Mouse (Mus musculus) stomach, embryonic 15.5 days (tissue): ENCODE data around the gene Vps8. TPM values are rescaled to one million over a fixed set of nuclear protein-coding genes. Genes with fewer than 3 reads are reported as not detected.

ENCODE experiments used
- ATAC-seq: fragments of 200-750 bp; cut with Nextera tagmentation; 2 replicates; pipeline ENCODE4 v1.8.0; 2017; ENCODE audit warnings: low read depth, moderate number of reproducible peaks, moderate TSS enrichment; ENCODE audit not compliant: insufficient read depth, low FRiP score
- H3K27ac ChIP-seq: fragments of 300-500 bp; sonication (generic); 2 replicates; pipeline ENCODE4 v1.5.1; 2015; ENCODE audit warnings: mild to moderate bottlenecking, inconsistent platforms
- H3K27me3 ChIP-seq: fragments of 300-500 bp; sonication (generic); replicated peaks from 2 replicates; pipeline ENCODE4 v1.6.1; 2015; ENCODE audit warnings: inconsistent platforms
- H3K36me3 ChIP-seq: fragments of 300-500 bp; sonication (generic); 2 replicates; pipeline ENCODE4 v1.6.1; 2015; ENCODE audit warnings: inconsistent platforms
- H3K4me1 ChIP-seq: fragments of 300-500 bp; sonication (generic); 2 replicates; pipeline ENCODE4 v1.6.1; 2015; ENCODE audit warnings: inconsistent platforms
- H3K4me2 ChIP-seq: fragments of 300-500 bp; sonication (generic); 2 replicates; pipeline ENCODE4 v1.6.1; 2015; ENCODE audit warnings: mild to moderate bottlenecking, inconsistent platforms
- H3K4me3 ChIP-seq: fragments of 300-500 bp; sonication (generic); replicated peaks from 2 replicates; pipeline ENCODE4 v1.5.1; 2015; ENCODE audit warnings: inconsistent platforms
- H3K9ac ChIP-seq: fragments of 300-500 bp; sonication (generic); 2 replicates; pipeline ENCODE4 v1.6.1; 2015; ENCODE audit warnings: inconsistent platforms
- H3K9me3 ChIP-seq: fragments of 300-500 bp; sonication (generic); 2 replicates; pipeline ENCODE4 v1.6.1; 2016; ENCODE audit warnings: inconsistent platforms
- WGBS: fragments of 180-500 bp; shearing (Covaris S2); methylation state at CpG from one replicate; pipeline ENCODE4 v1.1.7; 2015; 5-methylcytosine and 5-hydroxymethylcytosine counted together
- polyA plus RNA-seq: library from polyadenylated mRNA; unstranded; fragments of >200 nt; fragmentation: Nextera tagmentation; extraction: Ambion mirVana; gene quantifications from 2 replicates; pipeline ENCODE4 v1.2.1, GENCODE M21; 2015

Vps8 gene
- polyA plus RNA-seq, 1 experiment from 2014 or later, result 17.2 TPM

DNA sequence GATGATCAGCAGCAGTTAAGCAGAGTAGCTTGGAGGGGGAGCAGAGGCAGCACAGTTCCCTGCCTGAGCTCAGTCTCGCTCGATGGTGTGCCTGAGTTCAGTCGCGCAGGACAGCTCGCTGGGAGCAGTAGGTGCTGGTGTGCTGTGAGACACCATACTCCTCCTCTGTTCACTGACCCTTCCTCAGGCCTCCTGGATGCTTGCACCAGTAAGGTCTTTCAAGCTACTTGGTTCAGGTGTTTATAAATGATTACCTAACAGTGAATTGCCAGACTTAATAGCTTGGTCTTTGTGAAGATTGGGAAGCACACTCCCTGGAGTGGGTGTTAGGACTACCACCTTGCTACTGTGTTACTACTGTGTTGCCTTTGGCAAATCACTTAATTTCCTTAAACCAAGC is 144.2 kb downstream of the Vps8 start:
- 91% methylated on average over 5 of the region's 5 CpGs for WGBS
- H3K27ac ChIP-seq, result no peak overlapping the region
- ATAC-seq, result no peak

DNA sequence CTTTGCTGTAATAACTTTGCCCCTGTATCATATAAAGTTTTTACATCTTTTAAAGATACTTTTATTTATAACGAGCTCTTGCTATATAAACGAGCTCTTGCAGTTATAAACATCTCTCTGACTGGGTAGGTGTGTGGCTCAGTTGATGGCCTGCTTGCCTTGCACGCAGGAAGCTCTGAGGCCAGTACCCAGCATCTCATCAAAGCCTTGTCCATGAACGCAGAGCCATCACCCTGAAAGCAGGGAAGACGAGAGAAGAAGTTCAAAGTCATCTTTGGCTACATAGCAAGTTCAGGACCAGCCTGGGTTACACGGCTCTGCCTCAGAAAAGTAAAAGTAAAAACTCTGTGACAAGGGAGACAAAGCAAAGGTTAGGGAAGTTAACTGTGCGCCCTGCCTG is 147.0 kb downstream of the Vps8 start:
- no peak for ATAC-seq
- H3K4me1 ChIP-seq, result no peaks in the 10 kb centered on the region
- 55% methylated on average over 7 of the region's 7 CpGs for WGBS
- no peaks in the 10 kb centered on the region for H3K9me3 ChIP-seq
- H3K27me3 ChIP-seq, result no peaks in the 10 kb centered on the region
- no peak overlapping the region for H3K4me3 ChIP-seq
- no peak overlapping the region for H3K27ac ChIP-seq
- H3K4me2 ChIP-seq, result no peak overlapping the region
- no peak overlapping the region for H3K9ac ChIP-seq
- no peaks in the 10 kb centered on the region for H3K36me3 ChIP-seq

More for the DNA sequence above, 144.2 kb downstream of the Vps8 start:
- Histone ChIP-seq H3K9me3 (no peaks in the 10 kb centered on the region), H3K36me3 (no peaks in the 10 kb centered on the region), H3K4me1 (no peaks in the 10 kb centered on the region), H3K27me3 (no peaks in the 10 kb centered on the region), H3K9ac (no peak overlapping the region), H3K4me2 (no peak overlapping the region), H3K4me3 (no peak overlapping the region)

DNA sequence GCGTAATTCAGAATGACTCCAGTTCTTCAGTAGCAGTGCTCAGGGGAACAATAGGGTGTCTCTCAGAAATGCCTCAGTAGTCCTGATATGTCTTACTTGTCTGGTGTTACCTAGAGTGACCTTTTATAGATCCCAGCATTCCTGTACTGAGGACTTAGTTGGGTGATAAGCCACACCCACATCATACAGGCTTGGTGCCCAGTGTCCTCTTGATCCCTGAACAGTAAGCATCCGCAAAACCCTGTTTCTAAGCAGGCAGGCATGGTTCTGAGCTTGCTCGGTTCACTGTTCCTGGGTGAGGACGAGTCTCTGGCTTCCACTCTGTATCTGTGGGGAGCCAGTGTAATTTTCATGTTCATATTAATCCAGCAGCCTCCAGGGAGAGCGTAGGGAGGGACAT is 147.9 kb downstream of the Vps8 start:
- no peaks in the 10 kb centered on the region for H3K9me3 ChIP-seq

DNA sequence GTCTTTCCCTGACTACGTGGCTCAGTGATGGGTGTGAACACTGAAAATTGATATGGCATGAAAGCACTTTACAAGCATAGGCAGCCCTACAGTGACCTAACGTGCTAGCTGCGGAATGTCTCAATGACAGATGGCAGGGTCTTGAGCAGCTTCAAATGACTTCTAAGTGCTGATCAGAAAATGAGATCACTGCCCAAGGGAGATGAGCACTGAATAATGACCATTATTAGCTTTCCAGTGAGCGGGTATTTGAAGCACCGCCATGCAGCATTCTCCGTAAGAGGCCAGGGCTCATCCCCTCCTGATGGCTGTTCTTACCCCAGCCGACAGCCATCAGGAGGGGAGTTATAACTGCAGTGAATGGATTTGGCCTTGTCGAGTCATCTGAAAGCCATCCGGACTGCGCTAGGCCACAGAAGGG is 153.1 kb downstream of the Vps8 start:
- H3K27ac ChIP-seq, result no peak overlapping the region
- H3K9ac ChIP-seq, result no peak overlapping the region
- H3K9me3 ChIP-seq, result no peaks in the 10 kb centered on the region
- H3K4me2 ChIP-seq, result no peak overlapping the region
- no peaks in the 10 kb centered on the region for H3K4me1 ChIP-seq
- WGBS, result 56% methylated on average over 10 of the region's 10 CpGs
- H3K4me3 ChIP-seq, result no peak overlapping the region
- no peaks in the 10 kb centered on the region for H3K36me3 ChIP-seq
- no peak; the same call in 1 of the 2 replicates for ATAC-seq
- H3K27me3 ChIP-seq, result no peaks in the 10 kb centered on the region

More for the DNA sequence above, 147.9 kb downstream of the Vps8 start:
- Histone ChIP-seq H3K4me3 (no peak overlapping the region), H3K9ac (no peak overlapping the region), H3K4me1 (no peaks in the 10 kb centered on the region), H3K27ac (no peak overlapping the region), H3K4me2 (no peak overlapping the region), H3K27me3 (no peaks in the 10 kb centered on the region), H3K36me3 (no peaks in the 10 kb centered on the region)
- 86% methylated on average over 5 of the region's 5 CpGs for WGBS
- no peak for ATAC-seq

DNA sequence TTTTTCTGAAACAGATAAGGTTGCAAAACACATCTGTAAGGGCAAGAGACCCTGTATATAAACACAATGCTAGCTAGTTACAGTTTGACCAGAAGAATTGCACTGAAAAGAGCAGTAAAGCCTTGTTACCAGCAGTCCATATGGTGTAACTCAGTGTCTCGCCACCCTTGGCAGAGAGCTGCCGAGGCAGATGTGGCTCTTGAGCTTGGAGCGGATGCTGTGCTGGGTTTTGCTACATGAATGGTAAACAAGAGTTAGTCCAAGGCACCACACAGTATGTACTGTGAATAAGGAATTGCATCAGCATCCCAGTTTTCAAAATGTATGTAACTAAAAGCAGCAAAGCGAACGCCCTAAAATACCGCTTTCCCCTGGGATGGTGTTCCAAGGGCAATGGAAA is 166.2 kb downstream of the Vps8 start:
- Histone ChIP-seq H3K27me3 (no peaks in the 10 kb centered on the region), H3K4me2 (no peak overlapping the region), H3K9ac (no peak overlapping the region), H3K4me3 (no peak overlapping the region), H3K9me3 (no peaks in the 10 kb centered on the region), H3K36me3 (no peaks in the 10 kb centered on the region), H3K27ac (no peak overlapping the region), H3K4me1 (0 out of 2 replicates have a peak, but pooled peaks cover 3% of the 10 kb centered on the region)
- WGBS, result 72% methylated on average over 6 of the region's 6 CpGs
- ATAC-seq, result no peak

DNA sequence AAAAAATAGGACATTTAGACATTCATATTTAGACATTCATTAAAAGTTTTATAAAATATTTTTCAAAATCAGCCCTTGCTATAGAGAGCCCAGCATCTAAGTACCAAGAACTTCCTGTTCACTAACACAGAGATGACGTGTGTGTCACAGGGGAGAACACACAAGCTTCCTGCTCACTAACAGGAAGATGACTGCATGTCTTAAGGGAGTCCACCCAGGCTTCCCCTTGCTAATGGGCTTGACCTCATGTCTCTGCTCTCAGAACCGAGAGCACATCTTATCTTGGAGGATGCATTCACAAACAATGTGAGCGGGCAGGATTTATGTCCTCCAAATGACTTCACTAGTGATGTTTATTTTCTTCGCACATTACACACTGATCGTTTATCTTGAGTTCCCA is 167.9 kb downstream of the Vps8 start:
- H3K4me1 ChIP-seq, result 0 out of 2 replicates have a peak, but pooled peaks cover 3% of the 10 kb centered on the region

DNA sequence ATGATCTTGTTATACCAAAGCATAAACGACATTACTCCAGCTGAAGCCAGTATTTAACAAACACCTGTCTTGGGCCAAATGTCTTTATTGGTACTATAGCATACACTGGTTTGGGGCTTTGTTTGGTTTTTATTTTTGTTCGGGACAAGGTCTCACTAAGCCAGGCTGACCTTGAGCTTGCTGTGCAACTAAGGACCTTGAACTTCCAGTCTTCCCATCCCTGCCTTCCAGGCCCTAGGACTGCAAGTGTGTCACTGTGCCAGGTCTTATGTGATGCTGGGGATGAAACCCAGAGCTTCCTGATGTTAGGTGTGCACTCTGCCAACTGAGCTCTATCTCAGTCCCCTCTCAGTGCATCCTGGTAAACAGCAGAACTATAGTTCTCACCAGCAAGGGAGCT is 168.6 kb downstream of the Vps8 start:
- Histone ChIP-seq H3K9me3 (no peaks in the 10 kb centered on the region), H3K36me3 (no peaks in the 10 kb centered on the region), H3K4me1 (0 out of 2 replicates have a peak, but pooled peaks cover 3% of the 10 kb centered on the region), H3K4me2 (no peak overlapping the region), H3K4me3 (no peak overlapping the region), H3K27me3 (no peaks in the 10 kb centered on the region), H3K9ac (no peak overlapping the region), H3K27ac (no peak overlapping the region)
- WGBS, result 57% methylated on average over 2 of the region's 2 CpGs
- no peak for ATAC-seq

More for the DNA sequence above, 167.9 kb downstream of the Vps8 start:
- 35% methylated on average over 5 of the region's 5 CpGs for WGBS
- Histone ChIP-seq H3K36me3 (no peaks in the 10 kb centered on the region), H3K27ac (no peak overlapping the region), H3K4me2 (no peak overlapping the region), H3K4me3 (no peak overlapping the region), H3K9ac (no peak overlapping the region), H3K9me3 (no peaks in the 10 kb centered on the region), H3K27me3 (no peaks in the 10 kb centered on the region)
- no peak for ATAC-seq

DNA sequence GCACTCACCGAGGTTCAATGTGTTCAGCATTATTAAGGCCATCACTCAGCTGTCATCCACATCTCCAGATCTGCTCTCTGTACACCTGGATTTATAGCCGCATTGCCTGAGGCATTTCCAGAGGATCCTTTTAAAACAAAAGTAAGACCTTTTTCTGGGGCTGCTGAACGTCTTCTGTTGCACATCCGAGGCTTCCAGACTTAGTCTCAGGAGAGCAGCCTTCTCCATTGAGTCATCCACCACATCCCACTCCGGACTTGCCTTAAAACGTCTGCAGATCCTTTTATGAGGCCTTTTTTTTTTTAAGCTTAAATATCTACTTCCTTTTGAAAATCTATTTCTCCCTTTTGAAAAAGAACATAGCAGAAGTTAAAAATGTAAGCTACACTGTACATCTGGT is 172.6 kb downstream of the Vps8 start:
- Histone ChIP-seq H3K9ac (no peak overlapping the region), H3K36me3 (no peaks in the 10 kb centered on the region), H3K4me2 (no peak overlapping the region), H3K27ac (no peak overlapping the region), H3K27me3 (no peaks in the 10 kb centered on the region), H3K4me3 (no peak overlapping the region), H3K9me3 (no peaks in the 10 kb centered on the region), H3K4me1 (no peaks in the 10 kb centered on the region)
- WGBS, result 57% methylated on average over 6 of the region's 6 CpGs
- no peak for ATAC-seq

DNA sequence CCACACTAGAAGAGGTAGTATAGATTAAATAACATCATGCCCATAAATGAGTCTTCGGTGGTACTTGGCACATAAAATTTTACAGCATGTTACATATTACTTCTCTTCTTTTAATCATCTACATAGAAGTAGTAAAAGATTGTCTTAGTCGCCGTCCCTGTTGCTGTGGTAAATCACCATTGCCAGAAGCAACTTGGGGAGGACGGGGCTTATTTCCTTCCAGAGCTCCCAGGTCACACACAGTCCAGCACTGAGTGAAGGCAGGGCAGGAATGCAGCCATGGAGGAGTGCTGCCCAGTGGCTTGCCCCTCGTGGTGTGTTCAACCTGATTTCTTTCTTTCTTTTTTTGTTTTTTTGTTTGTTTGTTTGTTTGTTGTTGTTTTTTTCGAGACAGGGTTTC is 181.4 kb downstream of the Vps8 start:
- 80% methylated on average over 6 of the region's 6 CpGs for WGBS
- no peak overlapping the region for H3K4me3 ChIP-seq
- H3K36me3 ChIP-seq, result no peaks in the 10 kb centered on the region
- 0 out of 2 replicates have a peak, but pooled peaks cover 9% of the 10 kb centered on the region for H3K4me1 ChIP-seq
- H3K27me3 ChIP-seq, result no peaks in the 10 kb centered on the region
- no peak overlapping the region for H3K4me2 ChIP-seq
- H3K9ac ChIP-seq, result no peak overlapping the region
- ATAC-seq, result no peak
- no peak overlapping the region for H3K27ac ChIP-seq
- no peaks in the 10 kb centered on the region for H3K9me3 ChIP-seq

DNA sequence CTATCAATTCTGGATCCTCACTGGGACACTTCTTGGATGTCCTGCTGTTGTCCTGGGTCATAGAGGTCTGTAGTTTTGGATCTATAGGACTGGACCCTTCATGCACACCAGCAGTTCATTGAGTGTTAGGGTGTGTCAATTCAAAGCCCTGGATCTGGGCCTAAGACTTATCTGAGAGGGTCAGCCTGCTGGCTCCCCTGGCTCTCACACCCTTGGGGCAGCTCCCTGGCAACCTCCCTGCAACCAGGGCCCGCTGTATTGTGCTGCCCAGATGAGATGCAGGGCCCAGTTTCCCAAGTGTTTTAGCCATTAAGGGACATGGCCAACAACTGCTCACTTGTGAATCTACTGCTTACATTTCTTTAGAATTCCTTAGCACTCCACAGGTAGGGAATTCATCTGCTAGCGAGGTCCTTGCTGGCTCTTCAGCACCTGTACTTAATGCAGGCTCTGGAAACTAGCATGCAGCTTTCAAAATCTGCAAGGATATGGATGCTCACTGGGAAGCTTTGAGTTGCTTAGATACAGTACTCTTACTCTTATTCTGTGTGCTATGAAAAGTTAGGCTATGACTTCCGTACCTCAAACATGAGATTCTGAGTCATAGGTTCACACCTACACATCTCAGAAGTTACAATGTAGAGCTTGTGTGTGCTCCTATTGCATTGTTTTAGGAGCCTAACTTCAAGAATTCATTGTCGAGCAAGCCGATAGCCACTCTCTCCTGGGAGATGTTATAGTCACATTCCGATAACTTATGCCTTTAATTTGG is 183.5 kb downstream of the Vps8 start:
- WGBS, result 79% methylated on average over 6 of the region's 6 CpGs
- Histone ChIP-seq H3K27ac (no peak overlapping the region), H3K4me3 (no peak overlapping the region), H3K4me2 (no peak overlapping the region), H3K9ac (no peak overlapping the region), H3K36me3 (no peaks in the 10 kb centered on the region), H3K4me1 (0 out of 2 replicates have a peak, but pooled peaks cover 9% of the 10 kb centered on the region), H3K9me3 (no peaks in the 10 kb centered on the region), H3K27me3 (no peaks in the 10 kb centered on the region)
- ATAC-seq, result no peak

DNA sequence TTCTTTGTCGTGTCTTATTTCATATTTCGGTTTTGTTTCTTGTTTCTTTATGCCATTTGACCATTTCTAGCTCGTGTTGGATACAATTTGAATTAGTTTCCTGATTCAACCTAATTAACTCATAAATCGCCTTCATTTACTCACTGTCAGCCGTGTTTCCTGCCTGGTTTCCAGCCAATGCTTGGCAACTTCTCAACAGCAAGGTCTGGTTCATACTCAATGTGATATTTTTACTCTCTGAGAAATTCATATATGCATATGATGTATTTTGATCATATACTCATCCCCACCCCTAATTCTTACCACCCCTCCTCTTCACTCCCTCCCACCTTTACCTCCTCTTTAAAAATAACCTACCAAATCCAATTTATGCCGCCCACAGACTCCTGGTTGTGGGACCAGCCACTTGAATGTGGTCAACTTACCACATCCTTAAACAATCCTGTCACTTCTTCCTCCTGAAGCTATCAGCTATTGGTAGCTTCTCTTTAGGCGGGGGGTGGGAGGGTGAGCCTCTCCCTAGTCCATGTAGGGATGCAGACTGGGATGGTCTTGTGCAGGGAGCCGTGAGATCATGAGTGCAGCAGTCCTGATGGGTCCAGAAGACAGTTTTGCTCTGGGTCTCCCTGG is 184.2 kb downstream of the Vps8 start:
- WGBS, result 66% methylated on average over 8 of the region's 8 CpGs
- Histone ChIP-seq H3K27ac (no peak overlapping the region), H3K4me3 (no peak overlapping the region), H3K9ac (no peak overlapping the region), H3K27me3 (no peaks in the 10 kb centered on the region), H3K4me1 (0 out of 2 replicates have a peak, but pooled peaks cover 9% of the 10 kb centered on the region), H3K4me2 (no peak overlapping the region), H3K36me3 (no peaks in the 10 kb centered on the region), H3K9me3 (no peaks in the 10 kb centered on the region)
- no peak for ATAC-seq

DNA sequence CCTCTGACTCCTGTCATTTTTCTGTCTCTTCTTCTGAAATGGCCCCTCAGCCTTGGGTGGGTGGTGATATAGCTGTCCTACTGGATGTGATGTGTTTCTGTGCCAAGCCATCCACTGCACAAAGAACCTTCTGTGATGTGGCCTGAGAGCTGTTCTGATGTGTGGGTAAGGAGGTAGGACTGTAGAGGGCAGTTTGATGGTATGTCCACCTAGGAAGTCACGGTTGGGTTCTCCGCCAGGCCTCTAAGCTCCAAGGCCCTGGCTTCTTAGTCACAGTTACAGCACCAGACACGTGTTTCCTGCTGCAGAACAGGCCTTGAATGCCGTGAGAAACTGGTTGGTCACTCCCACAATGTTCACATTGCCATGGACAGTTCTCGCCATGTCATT is 184.7 kb downstream of the Vps8 start:
- H3K4me2 ChIP-seq, result no peak overlapping the region
- no peak overlapping the region for H3K4me3 ChIP-seq
- 67% methylated on average over 5 of the region's 5 CpGs for WGBS
- H3K27me3 ChIP-seq, result no peaks in the 10 kb centered on the region
- H3K4me1 ChIP-seq, result 0 out of 2 replicates have a peak, but pooled peaks cover 9% of the 10 kb centered on the region
- no peak overlapping the region for H3K27ac ChIP-seq
- no peaks in the 10 kb centered on the region for H3K36me3 ChIP-seq
- ATAC-seq, result no peak
- no peaks in the 10 kb centered on the region for H3K9me3 ChIP-seq
- no peak overlapping the region for H3K9ac ChIP-seq
